Mouse (Mus musculus): ENCODE measurements around the gene Hs6st2. TPM values are rescaled to one million over a fixed set of nuclear protein-coding genes. Genes with fewer than 3 reads are reported as not detected.
A peak's percentile ranks its signal among the peaks of the same experiment; 100 is the strongest.

Hs6st2 gene
- polyA plus RNA-seq, 1 experiment from 2014 or later = 0.82 TPM

DNA sequence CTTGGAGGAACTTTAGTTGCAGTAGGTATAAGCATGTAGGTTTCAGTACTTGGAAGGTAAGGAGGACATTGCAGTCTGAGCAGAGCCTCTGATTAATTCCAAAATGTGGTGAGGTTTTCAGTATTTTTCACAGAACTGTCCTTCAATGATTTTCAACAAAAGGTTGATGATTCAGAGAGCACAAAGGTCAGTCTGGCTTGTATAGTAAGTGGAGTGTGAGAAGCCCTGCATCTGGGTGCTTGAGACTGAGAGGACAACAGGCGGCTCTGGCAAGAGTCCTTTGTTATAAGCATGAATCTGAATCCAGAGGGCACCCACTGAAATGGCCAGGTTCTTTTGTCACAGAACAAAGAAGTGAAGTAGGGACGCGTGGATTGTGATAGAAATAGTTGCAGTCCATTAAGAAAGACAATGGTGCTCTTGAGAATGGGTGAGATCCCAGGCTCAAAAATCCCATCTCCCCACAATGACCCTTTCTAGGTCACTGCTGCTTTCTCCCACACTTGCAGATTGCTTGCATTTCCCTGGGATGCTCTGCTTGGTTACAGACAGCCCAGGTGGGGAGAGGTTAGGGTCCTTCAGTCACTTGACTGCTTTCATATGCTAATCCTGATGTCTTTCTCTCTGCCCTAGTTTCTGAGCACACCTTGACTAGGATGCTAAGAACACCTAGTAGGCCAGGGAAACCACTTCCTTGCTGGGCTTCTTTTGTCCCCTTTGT, 2.8 kb upstream of the Hs6st2 start:
- WGBS = 62% methylated on average over 3 of the region's 3 CpGs
- ATAC-seq = no peak
- no peaks in the 10 kb centered on the region for H3K9me3 ChIP-seq (ENCODE audit: control insufficient read depth)
- no peak overlapping the region for H3K4me3 ChIP-seq (ENCODE audit: low read depth, low read length)
- H3K4me2 ChIP-seq (replicated peaks; ENCODE audit: low read depth) = no peak overlapping the region
- no peaks in the 10 kb centered on the region for H3K4me1 ChIP-seq (replicated peaks; ENCODE audit: control insufficient read depth, insufficient read depth, low read length)
- no peak overlapping the region for H3K9ac ChIP-seq (ENCODE audit: low read depth, low read length)
- no peak overlapping the region for H3K27ac ChIP-seq (ENCODE audit: low read depth, low read length)
- no peaks in the 10 kb centered on the region for H3K36me3 ChIP-seq (ENCODE audit: control insufficient read depth, insufficient read depth)
- TF ChIP-seq CTCF (IDR thresholded peaks at IDR 0.05; ENCODE audit: low read depth) = no peak
- H3K27me3 ChIP-seq (replicated peaks; ENCODE audit: control insufficient read depth, insufficient read depth, low read length) = peaks cover 23% of the 10 kb centered on the region

DNA sequence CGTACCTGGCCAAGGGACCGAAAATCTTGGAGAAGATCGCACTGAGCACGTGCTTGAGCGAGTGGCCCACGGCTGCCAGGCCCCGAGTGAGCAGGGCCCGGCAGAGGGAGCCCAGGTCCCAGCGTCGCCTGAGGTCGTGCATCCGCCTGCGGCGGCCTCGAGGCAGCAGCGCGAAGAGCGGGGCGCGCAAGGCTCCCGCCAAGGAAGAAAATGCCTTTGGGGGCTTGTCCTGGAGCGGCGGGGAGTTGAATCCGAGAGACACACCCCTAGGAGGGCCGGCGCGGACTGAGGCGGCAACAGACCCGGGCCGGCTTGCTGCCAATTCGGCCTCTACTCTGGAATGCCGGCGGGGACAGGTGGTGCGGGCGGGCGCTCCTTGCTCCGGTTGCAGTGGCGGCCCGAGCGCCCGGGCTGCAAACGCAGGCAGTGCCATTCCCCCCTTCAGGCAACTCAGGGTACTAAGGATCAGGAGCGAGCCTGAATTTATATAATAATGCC, 437 bp downstream of the Hs6st2 start:
- TF ChIP-seq CTCF (IDR thresholded peaks at IDR 0.05; ENCODE audit: low read depth) = no peak; the same call in 1 of the 2 replicates
- Histone ChIP-seq H3K36me3 (ENCODE audit: control insufficient read depth, insufficient read depth) (no peaks in the 10 kb centered on the region), H3K9me3 (ENCODE audit: control insufficient read depth) (no peaks in the 10 kb centered on the region), H3K4me1 (replicated peaks; ENCODE audit: control insufficient read depth, insufficient read depth, low read length) (no peaks in the 10 kb centered on the region), H3K9ac (ENCODE audit: low read depth, low read length) (no peak overlapping the region), H3K27me3 (replicated peaks; ENCODE audit: control insufficient read depth, insufficient read depth, low read length) (peaks cover 27% of the 10 kb centered on the region), H3K4me3 (ENCODE audit: low read depth, low read length) (peak overlapping the region; percentile 48), H3K4me2 (replicated peaks; ENCODE audit: low read depth) (peak overlapping the region; percentile 74), H3K27ac (ENCODE audit: low read depth, low read length) (no peak overlapping the region)
- ATAC-seq = no peak
- 20% methylated on average over 41 of the region's 43 CpGs for WGBS

DNA sequence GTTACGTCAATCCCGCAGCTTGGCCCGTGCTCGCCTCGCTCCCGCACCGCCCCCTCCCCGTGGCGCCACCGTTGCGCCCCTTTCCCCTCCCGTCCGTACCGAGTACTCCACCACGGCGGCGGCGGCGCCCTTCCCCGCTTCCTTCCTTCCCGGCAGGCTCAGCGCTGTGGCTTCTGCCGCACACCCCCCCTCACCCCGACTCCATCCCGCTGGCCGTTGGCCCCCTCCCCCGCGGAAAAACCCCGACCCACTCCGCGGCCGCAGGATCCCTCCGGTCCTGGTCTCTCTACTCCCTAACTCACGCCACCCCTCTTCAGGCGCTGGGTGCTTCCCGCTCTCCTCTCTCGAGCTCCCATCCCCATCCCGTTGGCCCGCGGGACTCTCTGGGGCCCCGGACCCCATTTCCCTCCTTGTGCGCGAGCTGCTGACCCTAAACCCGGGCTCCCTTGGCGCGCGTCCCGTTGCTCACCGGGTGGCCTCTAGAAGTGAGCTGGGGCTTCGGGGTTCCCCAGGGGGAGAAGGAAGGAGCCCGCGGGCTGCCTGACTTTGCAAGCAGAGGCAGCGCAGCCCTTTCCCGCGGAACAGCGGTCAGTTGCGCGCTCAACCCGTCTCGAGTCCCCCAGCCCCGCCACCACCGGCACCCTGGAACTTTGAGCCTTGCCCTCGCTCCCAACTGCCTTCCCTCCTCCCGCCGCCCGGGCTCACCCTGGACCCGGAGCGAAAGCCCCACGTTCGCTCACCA, 1.1 kb downstream of the Hs6st2 start:
- peak overlapping the region; percentile 74 for H3K4me2 ChIP-seq (replicated peaks; ENCODE audit: low read depth)
- no peaks in the 10 kb centered on the region for H3K4me1 ChIP-seq (replicated peaks; ENCODE audit: control insufficient read depth, insufficient read depth, low read length)
- no peak overlapping the region for H3K27ac ChIP-seq (ENCODE audit: low read depth, low read length)
- H3K27me3 ChIP-seq (replicated peaks; ENCODE audit: control insufficient read depth, insufficient read depth, low read length) = peaks cover 27% of the 10 kb centered on the region
- H3K9ac ChIP-seq (ENCODE audit: low read depth, low read length) = no peak overlapping the region
- peak overlapping the region; percentile 48 for H3K4me3 ChIP-seq (ENCODE audit: low read depth, low read length)
- no peak for TF ChIP-seq CTCF (IDR thresholded peaks at IDR 0.05; ENCODE audit: low read depth)
- H3K36me3 ChIP-seq (ENCODE audit: control insufficient read depth, insufficient read depth) = no peaks in the 10 kb centered on the region
- ATAC-seq = no peak
- H3K9me3 ChIP-seq (ENCODE audit: control insufficient read depth) = no peaks in the 10 kb centered on the region
- 21% methylated on average over 49 of the region's 70 CpGs for WGBS

DNA sequence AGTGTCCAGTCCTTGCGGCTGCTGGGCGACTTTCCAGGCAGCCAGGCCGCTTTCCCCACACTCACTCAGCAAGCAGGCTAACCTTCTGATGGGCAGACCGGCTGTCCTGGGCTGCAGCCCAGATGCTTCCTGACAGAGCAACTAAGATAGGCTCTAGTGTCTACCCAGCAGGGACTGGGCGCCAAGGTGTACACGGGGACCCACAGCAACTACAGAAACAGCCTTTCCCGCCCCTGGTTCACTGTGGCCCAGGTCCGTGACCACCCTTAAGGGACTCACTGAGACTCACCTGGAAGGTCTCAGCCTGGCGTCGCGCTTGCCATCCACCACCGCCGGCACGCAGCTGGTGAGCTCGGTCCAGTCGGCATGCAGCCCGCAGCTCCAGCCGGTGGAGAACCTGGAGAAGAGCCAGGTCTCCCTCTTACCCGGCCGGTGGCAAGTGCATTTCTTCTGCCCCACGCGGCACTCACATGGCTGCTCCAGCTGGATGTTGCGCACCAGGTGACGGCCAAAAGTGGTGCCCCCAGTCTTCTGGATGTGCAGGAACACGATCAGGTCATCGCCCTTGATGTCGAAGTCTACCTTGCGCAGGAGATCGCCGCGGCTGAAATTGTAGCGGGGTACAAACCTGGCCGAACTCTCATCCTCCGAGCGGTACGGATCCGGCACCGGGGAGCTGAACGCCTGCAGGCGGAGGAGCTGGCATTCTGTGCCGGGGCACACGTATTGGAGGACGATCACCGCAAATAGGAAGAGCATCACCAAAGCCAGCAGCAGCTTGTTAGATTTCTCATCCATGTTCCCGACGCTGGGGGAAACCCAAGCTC, 1.8 kb downstream of the Hs6st2 start:
- WGBS = 30% methylated on average over 41 of the region's 46 CpGs
- H3K4me2 ChIP-seq (replicated peaks; ENCODE audit: low read depth) = peak overlapping the region; percentile 74
- no peaks in the 10 kb centered on the region for H3K9me3 ChIP-seq (ENCODE audit: control insufficient read depth)
- H3K9ac ChIP-seq (ENCODE audit: low read depth, low read length) = no peak overlapping the region
- no peaks in the 10 kb centered on the region for H3K36me3 ChIP-seq (ENCODE audit: control insufficient read depth, insufficient read depth)
- no peak for TF ChIP-seq CTCF (IDR thresholded peaks at IDR 0.05; ENCODE audit: low read depth)
- no peak for ATAC-seq
- no peak overlapping the region for H3K27ac ChIP-seq (ENCODE audit: low read depth, low read length)
- peak overlapping the region; percentile 48 for H3K4me3 ChIP-seq (ENCODE audit: low read depth, low read length)
- no peaks in the 10 kb centered on the region for H3K4me1 ChIP-seq (replicated peaks; ENCODE audit: control insufficient read depth, insufficient read depth, low read length)
- peaks cover 27% of the 10 kb centered on the region for H3K27me3 ChIP-seq (replicated peaks; ENCODE audit: control insufficient read depth, insufficient read depth, low read length)

DNA sequence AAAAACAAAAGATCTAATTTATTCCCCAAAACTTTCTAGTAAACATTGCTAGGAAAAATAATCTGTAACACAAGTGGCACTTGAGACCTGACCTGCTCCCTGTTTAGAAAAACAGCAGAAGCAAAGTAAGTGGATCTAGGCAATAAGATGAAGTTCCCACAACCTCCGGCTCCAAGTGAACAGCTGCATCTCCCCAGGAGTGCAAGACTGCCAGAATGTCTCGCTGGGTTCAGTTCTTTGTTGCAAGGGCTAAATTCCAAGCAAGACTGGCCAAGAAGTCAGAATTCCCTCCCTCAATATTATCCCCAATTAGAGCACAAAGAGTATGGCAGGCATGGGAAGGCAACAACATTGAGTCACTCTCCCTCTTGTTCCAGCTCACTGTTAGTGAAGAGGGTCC, 23.4 kb downstream of the Hs6st2 start:
- no peak overlapping the region for H3K4me2 ChIP-seq (replicated peaks; ENCODE audit: low read depth)
- no peak for TF ChIP-seq CTCF (IDR thresholded peaks at IDR 0.05; ENCODE audit: low read depth)
- no peaks in the 10 kb centered on the region for H3K9me3 ChIP-seq (ENCODE audit: control insufficient read depth)

More for the DNA sequence above, 23.4 kb downstream of the Hs6st2 start:
- ATAC-seq = no peak
- H3K4me3 ChIP-seq (ENCODE audit: low read depth, low read length) = no peak overlapping the region
- H3K27me3 ChIP-seq (replicated peaks; ENCODE audit: control insufficient read depth, insufficient read depth, low read length) = no peaks in the 10 kb centered on the region
- H3K4me1 ChIP-seq (replicated peaks; ENCODE audit: control insufficient read depth, insufficient read depth, low read length) = no peaks in the 10 kb centered on the region
- H3K9ac ChIP-seq (ENCODE audit: low read depth, low read length) = no peak overlapping the region
- 66% methylated on average over 2 of the region's 2 CpGs for WGBS
- no peak overlapping the region for H3K27ac ChIP-seq (ENCODE audit: low read depth, low read length)
- H3K36me3 ChIP-seq (ENCODE audit: control insufficient read depth, insufficient read depth) = no peaks in the 10 kb centered on the region
